27 mouse cellular contexts compared by ENCODE assay signal in the genomic region with DNA sequence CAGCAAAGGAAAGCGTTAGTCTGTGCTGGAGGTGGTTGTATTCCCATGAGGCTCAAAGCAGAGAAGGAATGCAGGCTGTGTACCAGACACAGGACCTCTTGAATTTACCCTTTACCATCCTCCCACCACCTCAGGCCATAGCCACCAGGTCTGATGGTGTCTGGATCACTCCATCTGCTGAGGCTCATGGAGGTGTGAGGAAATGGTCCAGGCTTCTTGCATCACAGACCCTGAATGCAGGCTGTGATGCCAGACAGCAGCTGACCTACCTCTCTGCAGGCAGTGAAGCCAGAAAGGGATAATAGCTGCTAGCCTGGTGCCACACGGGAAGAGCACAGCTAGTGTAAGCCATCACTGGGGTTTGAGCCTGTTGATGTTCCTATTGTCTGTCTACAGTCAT. TPM values are rescaled to one million over a fixed set of nuclear protein-coding genes. Genes with fewer than 3 reads are reported as not detected.
DNase-seq lines count a peak whose midpoint lies in the region; TF ChIP-seq lines count a peak whose summit lies in the region.
"Had no signal": no experiment of that assay in that cellular context is flagged by ENCODE, and none has a peak within 500 bp of the region (broad histone marks: within the 10 kb centered on the region; RNA-seq: fewer than 3 reads in every experiment).

No protein-coding gene starts in this region.

- H3K79me2 ChIP-seq in myocyte (ENCODE audit: control insufficient read depth, insufficient read depth) = no peaks in the 10 kb centered on the region

- H3K36me3 ChIP-seq in heart, embryonic 10.5 days = no peaks in the 10 kb centered on the region
- no peaks in the 10 kb centered on the region for H3K36me3 ChIP-seq in myocyte (ENCODE audit: control insufficient read depth, insufficient read depth)
- H3K36me3 ChIP-seq: embryonic facial prominence, embryonic 12.5 days; embryonic facial prominence, embryonic 15.5 days; G1E; hindbrain, embryonic 10.5 days; hindbrain, embryonic 13.5 days had no signal

- WGBS in heart, embryonic 10.5 days = 53% methylated on average over 2 of the region's 2 CpGs

- no peaks in the 10 kb centered on the region for H3K9me3 ChIP-seq in heart, embryonic 10.5 days
- H3K9me3 ChIP-seq: embryonic facial prominence, embryonic 12.5 days; embryonic facial prominence, embryonic 15.5 days; G1E; hindbrain, embryonic 10.5 days; hindbrain, embryonic 13.5 days had no signal

- H3K27ac ChIP-seq in heart, embryonic 10.5 days = no peak overlapping the region
- H3K27ac ChIP-seq: embryonic facial prominence, embryonic 12.5 days; embryonic facial prominence, embryonic 15.5 days; gastrocnemius, adult 2 months; hindbrain, embryonic 10.5 days; hindbrain, embryonic 13.5 days had no signal

- no peaks in the 10 kb centered on the region for H3K4me1 ChIP-seq in heart, embryonic 10.5 days
- H3K4me1 ChIP-seq: embryonic facial prominence, embryonic 12.5 days; hindbrain, embryonic 13.5 days had no signal

- peak; percentile 64 for DNase-seq in heart, embryonic 10.5 days (ENCODE audit: low spot score)
- DNase-seq in heart, postnatal 25 days (ENCODE audit: low spot score) = no peak
- DNase-seq in testis, postnatal 10 days (ENCODE audit: low spot score) = peak; percentile 23
- DNase-seq in testis, postnatal 14 days (ENCODE audit: low spot score) = no peak
- peak; percentile 30 for DNase-seq in NIH3T3 (ENCODE audit: low read depth)
- no peak for DNase-seq in lung, postnatal 36 days
- no peak for DNase-seq in kidney, postnatal 10 days
- DNase-seq: adrenal gland, postnatal 10 days; adrenal gland, postnatal 36 days; B cell, adult 2 months; cerebellum, adult 18-20 months; cerebellum, adult 9-10 months; cerebellum, postnatal 14 days; forebrain, postnatal 0 days; gastrocnemius, adult 2 months; gastrocnemius, postnatal 14 days; heart, adult 18-20 months; heart, postnatal 36 days had no signal

- H3K4me3 ChIP-seq in heart, embryonic 10.5 days = no peak overlapping the region
- no peak overlapping the region for H3K4me3 ChIP-seq in myocyte
- H3K4me3 ChIP-seq: embryonic facial prominence, embryonic 12.5 days; embryonic facial prominence, embryonic 15.5 days; gastrocnemius, adult 2 months; hindbrain, embryonic 10.5 days; hindbrain, embryonic 13.5 days had no signal

- intact Hi-C loops in heart, postnatal 25 days (cut with DNase I) = no loop called here

- H3K27me3 ChIP-seq in heart, embryonic 10.5 days (ENCODE audit: insufficient read depth, poor library complexity, severe bottlenecking) = peaks cover 15% of the 10 kb centered on the region; the same call in 1 of the 2 replicates
- H3K27me3 ChIP-seq in myocyte (ENCODE audit: control insufficient read depth, insufficient read depth, insufficient read length) = no peaks in the 10 kb centered on the region
- H3K27me3 ChIP-seq: embryonic facial prominence, embryonic 12.5 days; embryonic facial prominence, embryonic 15.5 days had no signal

- no peak for TF ChIP-seq POLR2A in myocyte (IDR thresholded peaks at IDR 0.05; ENCODE audit: insufficient read length, low read depth)

- no peak overlapping the region for H3K4me2 ChIP-seq in myocyte (ENCODE audit: low read depth)
- H3K4me2 ChIP-seq: embryonic facial prominence, embryonic 12.5 days; embryonic facial prominence, embryonic 15.5 days; heart, embryonic 11.5 days; hindbrain, embryonic 13.5 days had no signal

- H3ac ChIP-seq in myocyte (ENCODE audit: control insufficient read depth, insufficient read length) = no peak overlapping the region

TF ChIP-seq in myocyte, 11 proteins besides CTCF, POLR2A, EP300 and RAD21:
- TF ChIP-seq MYOG (IDR thresholded peaks at IDR 0.05; ENCODE audit: control insufficient read depth in 1 of 3, insufficient read depth in 1 of 3, insufficient read length in 2 of 3, low read depth in 2 of 3) (peak in 1 of 3 experiments; percentile 8), CEBPB (IDR thresholded peaks at IDR 0.05; ENCODE audit: insufficient read depth, poor library complexity, severe bottlenecking) (peak; percentile 54; the same call in 1 of the 2 replicates), REST (IDR thresholded peaks at IDR 0.05; ENCODE audit: insufficient read depth, insufficient read length) (no peak), MAX (IDR thresholded peaks at IDR 0.05; ENCODE audit: low read depth) (no peak), E2F4 (IDR thresholded peaks at IDR 0.05; ENCODE audit: insufficient read depth) (no peak), USF1 (IDR thresholded peaks at IDR 0.05; ENCODE audit: low read depth) (no peak), SRF (IDR thresholded peaks at IDR 0.05; ENCODE audit: control insufficient read depth, insufficient read length, low read depth) (no peak), MYOD1 (IDR thresholded peaks at IDR 0.05; ENCODE audit: control insufficient read depth in 1 of 3, insufficient read length in 2 of 3, low read depth in 2 of 3) (peak in 1 of 3 experiments; percentile 34), POLR2AphosphoS2 (IDR thresholded peaks at IDR 0.05; ENCODE audit: insufficient read length, low read depth) (no peak), TCF12 (IDR thresholded peaks at IDR 0.05; ENCODE audit: insufficient read depth, poor library complexity, severe bottlenecking) (no peak), TCF3 (IDR thresholded peaks at IDR 0.05; ENCODE audit: insufficient read length, low read depth) (no peak)

RNA-seq across cellular contexts. Expression of a gene that starts 8.6 kb away (rescaled TPM):
- 4.3 and 11.7 TPM in 2 replicates for polyA plus RNA-seq in heart, embryonic 10.5 days (2016; fragmentation: Nextera tagmentation; extraction: Ambion mirVana)
- 1 to 10 TPM; 3.9 to 4.6 TPM for total RNA-seq in heart, postnatal 25 days (2021)
- 112 TPM for polyA plus RNA-seq in myocyte (2012; fragmentation: generic; extraction: Trizol)
- polyA plus RNA-seq: G1E had no signal

RNA-seq across cellular contexts. Expression of a gene that starts 12.2 kb away (rescaled TPM):
- 0.26 and 1.1 TPM in 2 replicates for polyA plus RNA-seq in heart, embryonic 10.5 days (2016; fragmentation: Nextera tagmentation; extraction: Ambion mirVana)
- total RNA-seq in heart, postnatal 25 days (2021) = 1 to 10 TPM; 1.0 to 1.6 TPM
- polyA plus RNA-seq in myocyte (2012; fragmentation: generic; extraction: Trizol) = 11.4 TPM
- polyA plus RNA-seq: G1E had no signal

RNA-seq across cellular contexts. Expression of a gene that starts 16.2 kb away (rescaled TPM):
- polyA plus RNA-seq in heart, embryonic 10.5 days (2016; fragmentation: Nextera tagmentation; extraction: Ambion mirVana) = 6.0 and 7.4 TPM in 2 replicates
- total RNA-seq in heart, postnatal 25 days (2021) = 1 to 10 TPM in 1 of 2 experiments, under 1 TPM in 1; 0.36 to 1.1 TPM
- polyA plus RNA-seq in myocyte (2012; fragmentation: generic; extraction: Trizol) = 9.4 TPM
- total RNA-seq: adrenal gland, adult 18-20 months; CH12.LX; gastrocnemius, adult 2 months; gastrocnemius, postnatal 14 days had no signal

RNA-seq across cellular contexts. Expression of a gene that starts 47.9 kb away (rescaled TPM):
- 1.00 and 6.9 TPM in 2 replicates for polyA plus RNA-seq in heart, embryonic 10.5 days (2016; fragmentation: Nextera tagmentation; extraction: Ambion mirVana)
- under 1 TPM; 0.68 to 0.78 TPM for total RNA-seq in heart, postnatal 25 days (2021)
- 16.9 TPM for polyA plus RNA-seq in myocyte (2012; fragmentation: generic; extraction: Trizol)
- polyA plus RNA-seq: G1E had no signal

Comparison
In these comparisons a context has a peak if more than half of its experiments do, and no peak if none do; other contexts are left out.
1. DNase-seq: peak in heart, embryonic 10.5 days (single experiment), testis, postnatal 10 days (single experiment) and NIH3T3 (single experiment); none in heart, postnatal 25 days (single experiment), testis, postnatal 14 days (single experiment), lung, postnatal 36 days (single experiment) and kidney, postnatal 10 days (single experiment).